Mouse (Mus musculus) brain, embryonic 14.5 days (tissue): ENCODE results near the gene Thap8. TPM values are rescaled to one million over a fixed set of nuclear protein-coding genes. Genes with fewer than 3 reads are reported as not detected.

Source experiments
- DNase-seq: peaks from one replicate; pipeline ENCODE4 v3.0.0-alpha.2; 2011; ENCODE audit warnings: low read depth
- CTCF ChIP-seq: fragments of 200-500 bp; IDR thresholded peaks from 2 replicates; pipeline ENCODE4 v1.5.1; 2012; ENCODE audit warnings: inconsistent platforms, mild to moderate bottlenecking, moderate library complexity, borderline replicate concordance; ENCODE audit not compliant: insufficient read depth, insufficient read length; ENCODE audit errors: extremely low read depth
- POLR2A ChIP-seq: fragments of 200-500 bp; IDR thresholded peaks from 2 replicates; pipeline ENCODE4 v1.6.1; 2012; ENCODE audit warnings: mild to moderate bottlenecking, inconsistent platforms, borderline replicate concordance; ENCODE audit not compliant: poor library complexity, insufficient read depth, insufficient read length, severe bottlenecking; ENCODE audit errors: extremely low read depth
- polyA plus RNA-seq: library from polyadenylated mRNA; depleted of rRNA; stranded (reverse); fragments of >200 nt; gene quantifications from 2 replicates; pipeline ENCODE4 v1.2.3, GENCODE M21; 2012

Thap8 gene
- polyA plus RNA-seq, 1 experiment = 0.12 TPM

DNA sequence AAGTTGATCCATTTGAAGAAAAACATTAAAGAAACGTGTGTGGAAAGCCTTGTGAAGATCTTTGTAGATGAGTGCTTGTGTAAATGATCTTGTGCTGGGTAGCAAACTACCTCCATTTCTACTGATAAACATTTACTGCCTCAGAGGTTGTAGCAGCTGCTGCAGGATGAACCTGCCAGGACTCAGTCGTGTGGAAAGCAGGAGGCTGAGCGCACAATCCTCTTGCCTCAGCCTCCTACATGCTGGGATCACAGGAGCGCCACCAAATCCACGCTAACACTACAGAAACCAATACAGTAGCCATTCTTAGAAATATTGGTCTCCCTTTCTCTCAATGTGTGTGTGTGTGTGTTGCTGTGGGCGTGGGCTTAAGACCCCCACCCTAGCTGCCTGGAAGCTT, 8.2 kb downstream of the Thap8 start:
- TF ChIP-seq POLR2A = no peak
- TF ChIP-seq CTCF = no peak
- DNase-seq = no peak

DNA sequence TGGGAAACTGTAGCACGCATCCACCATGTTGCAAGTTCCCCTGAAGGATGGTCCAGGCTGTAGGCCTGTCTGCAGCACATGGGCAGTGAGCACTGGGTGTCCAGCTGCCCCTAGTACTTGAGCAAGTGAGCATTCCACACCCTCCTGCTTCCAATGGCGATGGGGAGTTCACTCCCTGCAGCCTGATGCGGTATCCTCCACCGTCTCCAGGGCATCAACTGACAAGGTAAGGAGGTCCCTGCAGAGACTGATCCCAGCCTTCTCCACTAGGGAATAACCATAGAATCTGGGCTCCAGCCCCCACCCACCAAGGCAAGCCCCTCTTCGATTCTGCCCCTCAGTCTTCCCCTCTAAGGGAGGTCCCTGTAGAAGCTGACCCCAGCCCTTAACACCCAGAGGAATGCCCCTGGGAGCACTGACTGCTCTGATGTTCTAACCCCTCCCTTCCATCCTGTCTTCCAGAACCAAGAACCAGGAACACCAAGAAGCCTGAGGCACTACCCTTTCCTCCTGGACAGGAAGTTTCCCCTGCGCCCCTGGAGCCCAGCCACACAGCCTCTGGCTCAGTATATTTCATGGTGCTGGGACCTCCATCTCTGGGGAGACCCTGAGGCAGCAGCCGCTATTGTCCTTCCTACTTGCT, 9.3 kb downstream of the Thap8 start:
- TF ChIP-seq POLR2A (no peak), CTCF (no peak)
- DNase-seq = no peak

- peak; percentile 40 for DNase-seq
- TF ChIP-seq POLR2A (no peak), CTCF (no peak)
Observed at GRCm38 (mm10) chr7:30289714-30290399, 10.0 kb downstream of the Thap8 start.

DNA sequence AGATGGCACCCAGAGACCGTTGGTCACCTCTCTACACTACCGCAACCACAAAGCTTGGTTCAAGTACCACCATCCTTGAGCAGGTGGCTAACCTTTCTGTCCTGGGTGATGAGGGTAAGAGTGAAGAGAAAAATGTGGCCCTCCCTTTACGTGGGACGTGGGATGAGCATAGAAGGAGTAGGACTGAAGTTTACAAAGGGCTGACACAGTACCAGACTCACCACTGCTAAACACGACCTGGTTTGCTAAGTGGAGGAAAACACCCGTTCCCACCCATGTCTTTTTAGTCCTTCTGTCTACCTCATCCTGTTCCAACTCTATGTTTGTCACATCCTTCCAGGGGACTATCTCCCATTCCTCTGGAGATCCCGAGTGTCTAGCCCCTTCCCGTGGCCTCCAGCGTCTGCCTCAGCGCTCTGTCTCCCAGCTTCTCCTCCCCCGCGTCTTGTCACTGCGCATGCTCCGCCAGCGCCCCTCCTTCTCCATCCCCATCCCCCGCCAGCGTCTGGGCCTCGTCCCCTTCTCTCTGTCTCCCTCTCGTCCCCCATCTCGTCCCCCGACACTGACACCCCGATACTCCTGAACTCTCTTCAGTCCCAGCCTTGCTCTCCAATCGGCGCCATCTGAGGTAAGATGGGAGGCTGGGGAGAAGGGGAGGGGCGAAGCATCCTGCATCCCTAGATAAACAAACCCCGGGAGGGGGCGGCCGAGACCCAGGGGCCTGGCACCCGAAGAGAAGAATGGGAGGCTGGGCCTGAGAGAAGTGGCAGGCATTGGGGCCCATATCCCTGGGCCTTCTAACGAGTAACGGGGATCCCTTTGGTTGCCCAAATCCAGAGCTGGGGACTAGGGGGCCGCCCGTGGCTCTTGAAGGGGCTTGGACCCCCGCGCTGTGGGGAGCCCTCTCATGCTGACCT, 11.6 kb downstream of the Thap8 start, which contains the start of gene Clip3:
Clip3 (plus strand) TSS at position 514 of the 917 bp plus-strand sequence.
- DNase-seq = peak; percentile 94
- TF ChIP-seq POLR2A (peak; percentile 49; the same call in 1 of the 2 replicates), CTCF (0 out of 2 replicates have a peak, but pooled peaks have one; percentile 1)

DNA sequence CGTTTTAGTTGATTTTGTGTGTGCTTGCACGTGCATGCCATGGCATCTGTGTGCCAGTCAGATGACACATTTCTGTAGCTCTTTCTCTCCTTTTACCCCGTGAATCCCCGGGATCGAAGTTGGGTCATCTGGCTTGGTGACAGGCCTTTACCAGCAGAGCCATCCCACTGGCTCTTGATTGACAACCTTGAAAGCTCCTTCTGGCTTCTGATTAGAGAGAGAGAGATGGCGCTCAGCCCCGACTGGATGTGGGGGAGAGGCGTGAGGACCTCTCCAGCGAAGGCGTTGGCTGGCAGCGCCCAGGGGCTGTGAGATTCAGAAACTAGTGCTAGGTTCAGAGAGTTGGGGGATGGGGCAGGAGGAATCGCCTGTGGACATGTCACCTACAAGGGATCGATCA, 13.9 kb downstream of the Thap8 start:
- TF ChIP-seq POLR2A (no peak), CTCF (no peak)
- DNase-seq = peak; percentile 52

GRCm38 (mm10) chr7:30294296-30294695, 14.4 kb downstream of the Thap8 start:
- TF ChIP-seq POLR2A (no peak), CTCF (no peak)

DNA sequence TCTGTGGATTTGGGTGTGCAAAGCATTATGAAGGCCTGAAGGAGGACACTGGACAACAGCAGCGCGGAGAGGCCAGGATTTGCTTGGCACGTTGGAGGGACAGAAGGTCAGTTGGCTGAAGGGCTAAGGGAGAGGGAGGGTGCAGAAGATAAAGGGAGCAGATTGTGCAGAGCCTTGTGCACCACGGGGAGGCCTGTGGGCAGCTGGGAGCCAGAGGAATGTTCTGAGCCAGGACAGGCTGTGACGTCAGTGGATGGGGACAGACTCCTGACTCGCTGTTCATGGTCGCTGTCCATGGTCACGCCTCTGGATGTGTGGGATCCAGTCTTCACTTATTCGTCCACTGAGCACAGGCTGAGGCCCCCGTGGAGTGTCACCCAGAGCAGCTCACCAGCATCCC, 15.2 kb downstream of the Thap8 start:
- TF ChIP-seq CTCF (no peak), POLR2A (no peak)
- DNase-seq = no peak

More at GRCm38 (mm10) chr7:30294296-30294695, 14.4 kb downstream of the Thap8 start:
- DNase-seq = no peak

GRCm38 (mm10) chr7:30296816-30297215, 16.9 kb downstream of the Thap8 start:
- DNase-seq = no peak
- TF ChIP-seq CTCF (no peak), POLR2A (no peak)

- TF ChIP-seq POLR2A (no peak), CTCF (no peak)
- no peak for DNase-seq
Observed at GRCm38 (mm10) chr7:30297266-30297665, 17.4 kb downstream of the Thap8 start.

DNA sequence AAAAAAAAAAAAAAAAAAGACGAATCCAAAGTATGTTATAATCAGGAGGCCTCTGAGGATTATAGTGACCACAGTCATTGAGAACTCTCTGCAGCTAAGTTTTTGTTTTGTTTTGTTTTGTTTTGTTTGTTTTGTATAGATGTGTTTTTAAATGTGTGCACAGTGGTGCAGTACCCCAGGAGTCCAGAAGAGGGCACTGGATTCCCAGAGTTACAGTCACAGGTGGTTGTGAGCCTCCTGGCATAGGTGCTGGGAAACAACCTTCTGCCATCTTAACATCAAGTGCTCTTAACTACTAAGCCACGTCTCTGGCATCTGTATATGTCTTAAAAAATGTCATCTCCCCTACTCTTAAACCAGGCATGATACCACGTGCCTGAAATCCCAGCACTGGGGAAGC, 21.0 kb downstream of the Thap8 start:
- DNase-seq = peak; percentile 56
- TF ChIP-seq POLR2A = no peak
- TF ChIP-seq CTCF = peak; percentile 69; the same call in 1 of the 2 replicates
